Mouse (Mus musculus): ENCODE measurements at regions not wholly inside any gene's neighbourhood (a gene's known extent, or its start where the extent isn't known, plus 50 kb on each side); places are given as distances from the start of the nearest gene placed in this dataset.

DNA sequence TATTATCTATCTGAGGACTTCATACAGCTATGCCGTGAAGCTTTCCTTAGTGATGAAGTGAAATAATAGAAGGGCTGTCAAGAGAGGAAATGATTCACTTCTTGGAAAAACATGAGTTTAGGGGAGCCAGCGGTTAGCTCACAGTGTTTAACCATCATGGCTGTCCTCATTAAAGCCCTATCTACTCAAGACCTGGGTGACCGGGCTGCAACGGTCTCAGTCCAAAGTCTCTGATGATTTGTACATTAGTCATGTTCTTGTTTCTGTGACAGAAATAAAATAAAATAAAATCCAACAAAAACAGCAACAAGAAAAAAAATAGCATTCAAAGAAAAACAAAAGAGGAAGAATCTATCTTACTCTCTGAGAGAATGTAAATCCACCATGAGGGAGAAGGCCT is 555.4 kb upstream of the Kirrel3 start:
- H3K4me1 ChIP-seq (ENCODE audit: control insufficient read depth, insufficient read depth), result no peaks in the 10 kb centered on the region
- H3K27me3 ChIP-seq (ENCODE audit: control insufficient read depth, insufficient read depth, low read length), result no peaks in the 10 kb centered on the region
- H3K9me3 ChIP-seq (replicated peaks; ENCODE audit: control insufficient read depth, low read length), result no peaks in the 10 kb centered on the region
- H3K4me3 ChIP-seq (ENCODE audit: low read depth, low read length), result no peak overlapping the region
- WGBS, result 46% methylated on average over 4 of the region's 4 CpGs
- H3K9ac ChIP-seq (replicated peaks; ENCODE audit: low read depth, low read length), result no peak overlapping the region
- H3K27ac ChIP-seq (ENCODE audit: low read depth), result no peak overlapping the region
- no peaks in the 10 kb centered on the region for H3K36me3 ChIP-seq (replicated peaks; ENCODE audit: control insufficient read depth, insufficient read depth, low read length)
- ATAC-seq (ENCODE audit: insufficient read depth, low read depth), result no peak
- no peak for DNase-seq (ENCODE audit: low spot score)
- H3K4me2 ChIP-seq (ENCODE audit: low read depth, low read length), result no peak overlapping the region
- TF ChIP-seq EP300 (IDR thresholded peaks at IDR 0.05; ENCODE audit: low read depth) (no peak), CTCF (IDR thresholded peaks at IDR 0.05; ENCODE audit: low read depth) (no peak)

GRCm38 (mm10) chr9:33934071-33934470 is 551.6 kb upstream of the Kirrel3 start:
- Histone ChIP-seq H3K27me3 (ENCODE audit: control insufficient read depth, insufficient read depth, low read length) (no peaks in the 10 kb centered on the region), H3K4me3 (ENCODE audit: low read depth, low read length) (no peak overlapping the region), H3K36me3 (replicated peaks; ENCODE audit: control insufficient read depth, insufficient read depth, low read length) (no peaks in the 10 kb centered on the region), H3K9ac (replicated peaks; ENCODE audit: low read depth, low read length) (no peak overlapping the region), H3K4me2 (ENCODE audit: low read depth, low read length) (no peak overlapping the region), H3K4me1 (ENCODE audit: control insufficient read depth, insufficient read depth) (no peaks in the 10 kb centered on the region), H3K9me3 (replicated peaks; ENCODE audit: control insufficient read depth, low read length) (no peaks in the 10 kb centered on the region), H3K27ac (ENCODE audit: low read depth) (no peak overlapping the region)
- ATAC-seq (ENCODE audit: insufficient read depth, low read depth), result no peak
- no peak for TF ChIP-seq EP300 (IDR thresholded peaks at IDR 0.05; ENCODE audit: low read depth)
- no peak for TF ChIP-seq CTCF (IDR thresholded peaks at IDR 0.05; ENCODE audit: low read depth)
- DNase-seq (ENCODE audit: low spot score), result peak; percentile 5
- WGBS, result 60% methylated on average over 5 of the region's 5 CpGs

- Histone ChIP-seq H3K4me2 (ENCODE audit: low read depth, low read length) (no peak overlapping the region), H3K4me3 (ENCODE audit: low read depth, low read length) (no peak overlapping the region), H3K9ac (replicated peaks; ENCODE audit: low read depth, low read length) (no peak overlapping the region), H3K4me1 (ENCODE audit: control insufficient read depth, insufficient read depth) (no peaks in the 10 kb centered on the region), H3K27ac (ENCODE audit: low read depth) (no peak overlapping the region), H3K36me3 (replicated peaks; ENCODE audit: control insufficient read depth, insufficient read depth, low read length) (no peaks in the 10 kb centered on the region), H3K9me3 (replicated peaks; ENCODE audit: control insufficient read depth, low read length) (no peaks in the 10 kb centered on the region), H3K27me3 (ENCODE audit: control insufficient read depth, insufficient read depth, low read length) (no peaks in the 10 kb centered on the region)
- ATAC-seq (ENCODE audit: insufficient read depth, low read depth) (no peak), DNase-seq (ENCODE audit: low spot score) (no peak)
- TF ChIP-seq CTCF (IDR thresholded peaks at IDR 0.05; ENCODE audit: low read depth) (no peak), EP300 (IDR thresholded peaks at IDR 0.05; ENCODE audit: low read depth) (no peak)
These were observed 531.4 kb upstream of the Kirrel3 start for GRCm38 (mm10) chr9:33954319-33954718.
